Mouse (Mus musculus) ES-E14 (cell line): ENCODE data around the gene Spred2.

Experiments used
- HCFC1 ChIP-seq: IDR thresholded peaks from 2 replicates; pipeline ENCODE4 v1.6.1; 2012; ENCODE audit warnings: low read length, inconsistent platforms, borderline replicate concordance; ENCODE audit not compliant: insufficient read depth
- MAFK ChIP-seq: IDR thresholded peaks from 2 replicates; pipeline ENCODE4 v1.6.1; 2014; ENCODE audit warnings: mild to moderate bottlenecking, low read depth, low read length, inconsistent platforms; ENCODE audit not compliant: insufficient read depth
- ZC3H11A ChIP-seq: IDR thresholded peaks from 2 replicates; pipeline ENCODE4 v1.6.1; 2012; ENCODE audit warnings: low read depth, mild to moderate bottlenecking, inconsistent platforms, low read length, borderline replicate concordance
- ZNF384 ChIP-seq: IDR thresholded peaks from 2 replicates; pipeline ENCODE4 v1.6.1; 2012; ENCODE audit warnings: low read depth, low read length, inconsistent platforms

DNA sequence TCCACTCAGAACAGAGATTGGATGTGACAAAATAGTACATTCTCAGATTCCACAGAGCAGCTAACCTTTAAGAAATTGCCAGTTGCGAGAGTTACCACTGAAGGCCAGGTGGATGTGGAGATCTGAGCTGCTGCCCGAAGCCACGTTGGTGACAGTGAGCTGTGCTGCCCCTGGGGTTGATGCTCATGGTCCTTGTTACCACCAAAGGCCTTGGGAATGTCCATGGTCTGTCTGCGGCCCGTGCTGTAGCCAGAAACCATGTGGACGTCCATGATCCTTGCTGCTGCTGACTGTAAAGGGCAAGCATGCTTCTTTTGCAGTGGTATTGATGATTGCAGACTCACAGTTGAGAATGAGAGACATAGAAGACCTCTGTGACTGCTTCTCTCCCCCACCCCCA lies 104.2 kb downstream of the Spred2 start:
- TF ChIP-seq ZC3H11A (no peak), HCFC1 (no peak), MAFK (no peak), ZNF384 (no peak)
